Mouse (Mus musculus) spleen, adult 2 months (tissue): ENCODE results near the gene Tmod2. TPM values are rescaled to one million over a fixed set of nuclear protein-coding genes. Genes with fewer than 3 reads are reported as not detected.

Source experiments
- DNase-seq, 2 experiments: peaks; one replicate each; pipeline versions ENCODE4 v3.0.0 to v3.0.0-alpha.2; 2012 to 2021; ENCODE audit warnings: low spot score in 2 of 2, low read depth in 1 of 2
- H3K27ac ChIP-seq: fragments of 200-500 bp; 2 replicates; pipeline ENCODE4 v1.5.1; 2012; ENCODE audit warnings: low read length, inconsistent platforms; ENCODE audit not compliant: insufficient read depth
- H3K27me3 ChIP-seq: fragments of 200-500 bp; 2 replicates; pipeline ENCODE4 v1.6.1; 2012; ENCODE audit warnings: mild to moderate bottlenecking, moderate library complexity, low read length, inconsistent platforms; ENCODE audit not compliant: control insufficient read depth, insufficient read depth
- H3K36me3 ChIP-seq: fragments of 200-500 bp; 2 replicates; pipeline ENCODE4 v1.6.1; 2012; ENCODE audit warnings: mild to moderate bottlenecking, low read length, inconsistent platforms; ENCODE audit not compliant: control insufficient read depth, insufficient read depth
- H3K4me1 ChIP-seq: fragments of 200-500 bp; 2 replicates; pipeline ENCODE4 v1.6.1; 2011; ENCODE audit warnings: inconsistent platforms; ENCODE audit not compliant: control insufficient read depth, insufficient read depth, insufficient read length
- H3K4me3 ChIP-seq: fragments of 200-500 bp; 2 replicates; pipeline ENCODE4 v1.5.1; 2011; ENCODE audit warnings: mild to moderate bottlenecking, inconsistent platforms; ENCODE audit not compliant: insufficient read depth, insufficient read length; ENCODE audit errors: extremely low read depth
- CTCF ChIP-seq: fragments of 200-500 bp; IDR thresholded peaks from 2 replicates; pipeline ENCODE4 v1.5.1; 2011; ENCODE audit warnings: mild to moderate bottlenecking, inconsistent platforms; ENCODE audit not compliant: insufficient read depth, insufficient read length, insufficient replicate concordance; ENCODE audit errors: extremely low read depth
- POLR2A ChIP-seq: fragments of 200-500 bp; IDR thresholded peaks from 2 replicates; pipeline ENCODE4 v1.6.1; 2011; ENCODE audit warnings: low read depth, low read length, inconsistent platforms
- WGBS: fragments of 180-500 bp; shearing (Covaris S2); methylation state at CpG from one replicate; pipeline ENCODE4 v1.1.7; 2018; 5-methylcytosine and 5-hydroxymethylcytosine counted together
- polyA plus RNA-seq: library from polyadenylated mRNA; depleted of rRNA; stranded (reverse); fragments of >200 nt; gene quantifications from 2 replicates; pipeline ENCODE4 v1.2.3, GENCODE M21; 2012

Tmod2 gene
- polyA plus RNA-seq, 1 experiment: 0.19 TPM

- no peak for DNase-seq
- no peak overlapping the region for H3K27ac ChIP-seq
- TF ChIP-seq CTCF (no peak), POLR2A (no peak)
- no peaks in the 10 kb centered on the region for H3K4me1 ChIP-seq
- 89% methylated on average over 15 of the region's 15 CpGs for WGBS
- no peaks in the 10 kb centered on the region for H3K36me3 ChIP-seq
- H3K27me3 ChIP-seq: no peaks in the 10 kb centered on the region
- no peak overlapping the region for H3K4me3 ChIP-seq
Measured at GRCm38 (mm10) chr9:75589850-75590790, 21.0 kb downstream of the Tmod2 start.

- no peaks in the 10 kb centered on the region for H3K36me3 ChIP-seq
- H3K4me3 ChIP-seq: no peak overlapping the region
- H3K27me3 ChIP-seq: no peaks in the 10 kb centered on the region
- no peak overlapping the region for H3K27ac ChIP-seq
- DNase-seq: peak in 1 of 2 experiments; percentile 38
- 48% methylated on average over 7 of the region's 7 CpGs for WGBS
- no peaks in the 10 kb centered on the region for H3K4me1 ChIP-seq
- TF ChIP-seq POLR2A (no peak), CTCF (no peak)
Measured at GRCm38 (mm10) chr9:75581694-75582350, 29.3 kb downstream of the Tmod2 start.

GRCm38 (mm10) chr9:75579321-75579720 lies 31.8 kb downstream of the Tmod2 start:
- TF ChIP-seq POLR2A (no peak), CTCF (no peak)
- 87% methylated on average over 6 of the region's 6 CpGs for WGBS

GRCm38 (mm10) chr9:75571036-75571942 lies 39.8 kb downstream of the Tmod2 start:
- no peak overlapping the region for H3K27ac ChIP-seq
- WGBS: 91% methylated on average over 5 of the region's 5 CpGs
- H3K27me3 ChIP-seq: no peaks in the 10 kb centered on the region
- no peaks in the 10 kb centered on the region; the same call in 1 of the 2 replicates for H3K4me1 ChIP-seq
- H3K36me3 ChIP-seq: no peaks in the 10 kb centered on the region
- DNase-seq: no peak
- no peak overlapping the region for H3K4me3 ChIP-seq
- TF ChIP-seq CTCF: no peak
- TF ChIP-seq POLR2A: no peak

More at GRCm38 (mm10) chr9:75579321-75579720, 31.8 kb downstream of the Tmod2 start:
- Histone ChIP-seq H3K27me3 (no peaks in the 10 kb centered on the region), H3K27ac (no peak overlapping the region), H3K36me3 (no peaks in the 10 kb centered on the region), H3K4me1 (no peaks in the 10 kb centered on the region), H3K4me3 (no peak overlapping the region)
- no peak for DNase-seq

GRCm38 (mm10) chr9:75568399-75568798 lies 42.7 kb downstream of the Tmod2 start:
- WGBS: 64% methylated on average over 6 of the region's 6 CpGs
- Histone ChIP-seq H3K4me1 (no peaks in the 10 kb centered on the region; the same call in 1 of the 2 replicates), H3K36me3 (no peaks in the 10 kb centered on the region), H3K27me3 (no peaks in the 10 kb centered on the region), H3K4me3 (no peak overlapping the region), H3K27ac (no peak overlapping the region)
- TF ChIP-seq POLR2A (no peak), CTCF (no peak)
- peak; percentile 16 to 28 for DNase-seq

GRCm38 (mm10) chr9:75564892-75565291 lies 46.2 kb downstream of the Tmod2 start:
- TF ChIP-seq CTCF (no peak), POLR2A (no peak)
- no peak overlapping the region for H3K27ac ChIP-seq
- H3K36me3 ChIP-seq: no peaks in the 10 kb centered on the region
- H3K4me3 ChIP-seq: no peak overlapping the region
- no peaks in the 10 kb centered on the region for H3K27me3 ChIP-seq
- 86% methylated on average over 6 of the region's 6 CpGs for WGBS
- peaks cover 2% of the 10 kb centered on the region; the same call in 1 of the 2 replicates for H3K4me1 ChIP-seq
- DNase-seq: no peak
